Comparison of ENCODE assay signal across 1 mouse cellular context in genomic region chr7:45715741-45716459, GRCm38 (mm10).
TF ChIP-seq lines count a peak whose summit lies in the region.

No protein-coding gene starts in this region.

TF ChIP-seq in CH12.LX, 34 proteins besides CTCF, POLR2A, EP300 and RAD21:
- no peak for TF ChIP-seq PAX5 (IDR thresholded peaks at IDR 0.05; ENCODE audit: low read length)
- TF ChIP-seq MAX (IDR thresholded peaks at IDR 0.05; ENCODE audit: low read length): 0 out of 2 replicates have a peak, but pooled peaks have one; percentile 11
- no peak for TF ChIP-seq ETS1 (conservative IDR thresholded peaks at IDR 0.05; ENCODE audit: low read depth, low read length)
- no peak for TF ChIP-seq NELFE (IDR thresholded peaks at IDR 0.05; ENCODE audit: low read depth, low read length)
TF ChIP-seq in CH12.LX: peak in this region for 1.
